Mouse (Mus musculus) activated CD4-positive, CD25-positive, alpha-beta regulatory T cell, adult 9 weeks (primary cell): ENCODE data around the gene Slc43a1. TPM values are rescaled to one million over a fixed set of nuclear protein-coding genes. Genes with fewer than 3 reads are reported as not detected.

ENCODE experiments used
- polyA plus RNA-seq: library from polyadenylated mRNA; unstranded; fragments of 100-300 nt; shearing (Covaris generic); gene quantifications from one replicate; pipeline ENCODE4 v1.2.1, GENCODE M21; 2017

Gene Slc43a1
- 12.3 TPM for polyA plus RNA-seq

GRCm38 (mm10) chr2:84838593-84838949 lies at the start of gene Slc43a1:
TSS of gene Slc43a1 (plus strand) at chr2:84838850.

GRCm38 (mm10) chr2:84798493-84798921 lies 40.1 kb upstream of the Slc43a1 start, which contains the start of gene Ube2l6:
TSS of gene Ube2l6 (plus strand) at chr2:84798828.

GRCm38 (mm10) chr2:84822552-84822951 lies 16.1 kb upstream of the Slc43a1 start, which contains the start of gene Smtnl1:
TSS of gene Smtnl1 (minus strand) at chr2:84822652.

GRCm38 (mm10) chr2:84826488-84827282 lies 12.0 kb upstream of the Slc43a1 start, which contains the start of gene Timm10:
TSS of gene Timm10 (plus strand) at chr2:84826997.

GRCm38 (mm10) chr2:84886234-84886731 lies 47.6 kb downstream of the Slc43a1 start, which contains the start of gene Rtn4rl2:
TSS of gene Rtn4rl2 (minus strand) at chr2:84886710.

Other genes starting within 250 kb of the Slc43a1 start
- gene Ctnnd1, start 188.1 kb upstream of the Slc43a1 start, polyA plus RNA-seq = 2.9 TPM
- gene Btbd18, start 179.8 kb upstream of the Slc43a1 start, polyA plus RNA-seq = 0.12 TPM
- 89.0 TPM for gene Selenoh, start 168.1 kb upstream of the Slc43a1 start, polyA plus RNA-seq
- not detected for gene Gm28635, start 160.8 kb upstream of the Slc43a1 start, polyA plus RNA-seq
- 41.4 TPM for gene Med19, start 160.4 kb upstream of the Slc43a1 start, polyA plus RNA-seq
- gene Tmx2, start 159.7 kb upstream of the Slc43a1 start, polyA plus RNA-seq = 108 TPM
- gene Zdhhc5, start 123.7 kb upstream of the Slc43a1 start, polyA plus RNA-seq = 23.4 TPM
- 62.7 TPM for gene Clp1, start 111.5 kb upstream of the Slc43a1 start, polyA plus RNA-seq
- 2.3 TPM for gene Ypel4, start 104.8 kb upstream of the Slc43a1 start, polyA plus RNA-seq
- not detected for gene Gm19426, start 95.2 kb upstream of the Slc43a1 start, polyA plus RNA-seq
- not detected for gene Serping1, start 63.4 kb upstream of the Slc43a1 start, polyA plus RNA-seq
- gene Ube2l6, start 40.0 kb upstream of the Slc43a1 start, polyA plus RNA-seq = 77.5 TPM
- not detected for gene Smtnl1, start 16.2 kb upstream of the Slc43a1 start, polyA plus RNA-seq
- 34.2 TPM for gene Timm10, start 11.9 kb upstream of the Slc43a1 start, polyA plus RNA-seq
- not detected for gene Rtn4rl2, start 47.9 kb downstream of the Slc43a1 start, polyA plus RNA-seq
- 14.3 TPM for gene Slc43a3, start 97.7 kb downstream of the Slc43a1 start, polyA plus RNA-seq
- gene Prg2, start 141.6 kb downstream of the Slc43a1 start, polyA plus RNA-seq = not detected
- not detected for gene Prg3, start 149.4 kb downstream of the Slc43a1 start, polyA plus RNA-seq
- gene Ssrp1, start 198.4 kb downstream of the Slc43a1 start, polyA plus RNA-seq = 229 TPM
- not detected for gene P2rx3, start 198.6 kb downstream of the Slc43a1 start, polyA plus RNA-seq
- gene Tnks1bp1, start 209.2 kb downstream of the Slc43a1 start, polyA plus RNA-seq = 19.2 TPM